In the genomic region with DNA sequence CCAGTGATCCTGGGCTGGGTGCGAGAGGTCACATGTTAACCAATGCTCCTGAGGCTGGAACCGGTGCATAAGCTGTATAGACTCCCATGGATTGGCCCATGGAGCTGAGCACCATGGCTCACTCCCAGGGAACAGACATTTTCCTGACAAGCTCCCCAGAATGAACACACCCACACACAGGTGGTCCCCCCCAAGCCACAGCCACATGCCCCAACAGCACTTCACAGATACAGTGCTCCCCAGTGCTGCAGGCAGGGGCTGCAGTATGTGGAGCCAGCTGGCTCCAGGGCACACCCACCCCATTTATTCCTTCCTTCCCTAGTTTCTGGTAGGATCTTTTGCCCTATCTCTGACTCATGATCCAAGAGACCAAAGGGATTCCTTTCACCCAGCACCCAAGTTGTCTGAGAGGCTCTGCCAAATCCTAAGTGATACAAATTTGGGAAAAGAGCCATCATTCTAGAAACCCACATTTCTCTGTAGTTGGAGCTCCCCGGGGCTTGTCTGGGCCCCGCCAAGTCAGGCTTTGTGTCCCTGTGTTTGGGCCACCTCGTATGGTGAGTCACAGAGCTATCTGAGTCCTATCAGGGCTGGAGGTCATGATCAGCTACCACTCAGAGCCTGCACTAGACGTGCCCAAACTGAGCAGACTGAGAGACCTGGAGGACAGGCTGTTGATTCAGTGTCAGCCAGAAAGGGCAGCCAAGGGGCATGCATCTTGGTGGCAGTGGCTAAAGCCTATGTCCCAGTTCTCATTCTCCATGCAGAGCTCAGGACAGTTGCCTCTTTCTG, we compare ENCODE assay signal across 18 mouse cellular contexts. TPM values are rescaled to one million over a fixed set of nuclear protein-coding genes. Genes with fewer than 3 reads are reported as not detected.
A peak's percentile ranks its signal among the peaks of the same experiment; 100 is the strongest.
DNase-seq lines count a peak whose midpoint lies in the region; ATAC-seq lines count a peak whose summit lies in the region.
"Had no signal": no experiment of that assay in that cellular context is flagged by ENCODE, and none has a peak within 500 bp of the region (broad histone marks: within the 10 kb centered on the region; RNA-seq: fewer than 3 reads in every experiment).

No protein-coding gene starts in this region.

- peaks cover 98% of the 10 kb centered on the region for H3K27me3 ChIP-seq in forebrain, embryonic 10.5 days (ENCODE audit: poor library complexity, severe bottlenecking)
- H3K27me3 ChIP-seq in forebrain, embryonic 16.5 days (replicated peaks; ENCODE audit: control insufficient read depth, insufficient read depth, low read length): peaks cover 39% of the 10 kb centered on the region
- H3K27me3 ChIP-seq in liver, embryonic 11.5 days (replicated peaks; ENCODE audit: control insufficient read depth, insufficient read depth, low read length): no peaks in the 10 kb centered on the region

- H3K4me3 ChIP-seq in forebrain, embryonic 10.5 days: no peak overlapping the region
- no peak overlapping the region for H3K4me3 ChIP-seq in forebrain, embryonic 16.5 days (replicated peaks; ENCODE audit: low read length)
- H3K4me3 ChIP-seq in liver, embryonic 11.5 days (ENCODE audit: low read depth, low read length): no peak overlapping the region
- H3K4me3 ChIP-seq: embryonic facial prominence, embryonic 12.5 days; hindbrain, embryonic 13.5 days had no signal

- no peak for ATAC-seq in forebrain, embryonic 16.5 days
- no peak for ATAC-seq in liver, embryonic 11.5 days (replicated peaks; ENCODE audit: low FRiP score)
- ATAC-seq: forebrain, embryonic 14.5 days; lung, postnatal 0 days had no signal

- H3K4me2 ChIP-seq in forebrain, embryonic 16.5 days (ENCODE audit: low read length): no peak overlapping the region
- no peak overlapping the region for H3K4me2 ChIP-seq in liver, embryonic 11.5 days
- H3K4me2 ChIP-seq: embryonic facial prominence, embryonic 12.5 days; hindbrain, embryonic 13.5 days; midbrain, embryonic 11.5 days had no signal

- WGBS in forebrain, embryonic 10.5 days: 85% methylated on average over 6 of the region's 6 CpGs
- WGBS in forebrain, embryonic 16.5 days: 69% methylated on average over 6 of the region's 6 CpGs
- 66% methylated on average over 6 of the region's 6 CpGs for WGBS in liver, embryonic 11.5 days

- H3K9ac ChIP-seq in forebrain, embryonic 16.5 days (replicated peaks; ENCODE audit: low read depth, low read length): no peak overlapping the region
- no peak overlapping the region for H3K9ac ChIP-seq in liver, embryonic 11.5 days (ENCODE audit: low read depth, low read length)
- H3K9ac ChIP-seq: embryonic facial prominence, embryonic 12.5 days; hindbrain, embryonic 13.5 days had no signal

- H3K27ac ChIP-seq in forebrain, embryonic 10.5 days: 0 out of 2 replicates have a peak overlapping the region, but pooled peaks have one; percentile 3
- H3K27ac ChIP-seq in forebrain, embryonic 16.5 days (ENCODE audit: low read length): no peak overlapping the region
- no peak overlapping the region for H3K27ac ChIP-seq in liver, embryonic 11.5 days (ENCODE audit: low read depth, low read length)
- H3K27ac ChIP-seq: embryonic facial prominence, embryonic 12.5 days; hindbrain, embryonic 13.5 days had no signal

- no peak for DNase-seq in forebrain, embryonic 10.5 days (ENCODE audit: extremely low spot score, low spot score)
- DNase-seq in urinary bladder, postnatal 14 days (ENCODE audit: low spot score): peak; percentile 73
- DNase-seq in urinary bladder, adult 2 months (ENCODE audit: low spot score): no peak
- DNase-seq in layer of hippocampus, adult 9-11 months: peak; percentile 77
- DNase-seq in embryo, embryonic 9.5 days (ENCODE audit: extremely low spot score): no peak
- no peak for DNase-seq in liver, embryonic 11.5 days (ENCODE audit: low spot score)
- no peak for DNase-seq in natural killer cell, adult 2 months (ENCODE audit: low spot score in 2 of 2)
- DNase-seq: cerebellum, adult 9-11 months; gastrocnemius, postnatal 10 days; kidney, adult 18-20 months; right cerebral cortex, postnatal 25 days; thymus, postnatal 36 days had no signal

- H3K4me1 ChIP-seq in forebrain, embryonic 10.5 days: peaks cover 55% of the 10 kb centered on the region
- H3K4me1 ChIP-seq in forebrain, embryonic 16.5 days (replicated peaks; ENCODE audit: control insufficient read depth, insufficient read depth, low read length): peaks cover 31% of the 10 kb centered on the region
- no peaks in the 10 kb centered on the region for H3K4me1 ChIP-seq in liver, embryonic 11.5 days (replicated peaks; ENCODE audit: control insufficient read depth, insufficient read depth, low read length)

- no peaks in the 10 kb centered on the region for H3K9me3 ChIP-seq in forebrain, embryonic 10.5 days
- no peaks in the 10 kb centered on the region for H3K9me3 ChIP-seq in forebrain, embryonic 16.5 days (ENCODE audit: control insufficient read depth, low read length)
- no peaks in the 10 kb centered on the region for H3K9me3 ChIP-seq in liver, embryonic 11.5 days (ENCODE audit: control insufficient read depth, low read length)
- H3K9me3 ChIP-seq: embryonic facial prominence, embryonic 12.5 days; hindbrain, embryonic 13.5 days had no signal

- no peaks in the 10 kb centered on the region for H3K36me3 ChIP-seq in forebrain, embryonic 10.5 days (replicated peaks)
- no peaks in the 10 kb centered on the region for H3K36me3 ChIP-seq in forebrain, embryonic 16.5 days (ENCODE audit: control insufficient read depth, insufficient read depth)
- H3K36me3 ChIP-seq in liver, embryonic 11.5 days (ENCODE audit: control insufficient read depth, insufficient read depth, low read length): no peaks in the 10 kb centered on the region
- H3K36me3 ChIP-seq: embryonic facial prominence, embryonic 12.5 days; hindbrain, embryonic 13.5 days had no signal

RNA-seq across cellular contexts. Expression of a gene that starts 12.4 kb away (rescaled TPM):
- polyA plus RNA-seq in forebrain, embryonic 10.5 days (2016; fragmentation: Nextera tagmentation; extraction: Ambion mirVana): 21.9 and 29.6 TPM in 2 replicates
- 64.2 and 82.2 TPM in 2 replicates for polyA plus RNA-seq in forebrain, embryonic 16.5 days (2015; fragmentation: Nextera tagmentation; extraction: Ambion mirVana)
- polyA plus RNA-seq in urinary bladder, adult 2 months (2012; rRNA removed): 155 and 164 TPM in 2 replicates
- polyA plus RNA-seq in liver, embryonic 11.5 days (2014; fragmentation: Nextera tagmentation; extraction: Ambion mirVana): 5.3 and 5.6 TPM in 2 replicates

Comparison
In these comparisons a context has a peak if more than half of its experiments do, and no peak if none do; other contexts are left out.
1. DNase-seq: peak in urinary bladder, postnatal 14 days (single experiment) and layer of hippocampus, adult 9-11 months (single experiment); none in forebrain, embryonic 10.5 days (single experiment), urinary bladder, adult 2 months (single experiment), embryo, embryonic 9.5 days (single experiment), liver, embryonic 11.5 days (single experiment) and natural killer cell, adult 2 months (0 of 2).